Comparison of ENCODE assay signal across 25 mouse cellular contexts in the genomic region with DNA sequence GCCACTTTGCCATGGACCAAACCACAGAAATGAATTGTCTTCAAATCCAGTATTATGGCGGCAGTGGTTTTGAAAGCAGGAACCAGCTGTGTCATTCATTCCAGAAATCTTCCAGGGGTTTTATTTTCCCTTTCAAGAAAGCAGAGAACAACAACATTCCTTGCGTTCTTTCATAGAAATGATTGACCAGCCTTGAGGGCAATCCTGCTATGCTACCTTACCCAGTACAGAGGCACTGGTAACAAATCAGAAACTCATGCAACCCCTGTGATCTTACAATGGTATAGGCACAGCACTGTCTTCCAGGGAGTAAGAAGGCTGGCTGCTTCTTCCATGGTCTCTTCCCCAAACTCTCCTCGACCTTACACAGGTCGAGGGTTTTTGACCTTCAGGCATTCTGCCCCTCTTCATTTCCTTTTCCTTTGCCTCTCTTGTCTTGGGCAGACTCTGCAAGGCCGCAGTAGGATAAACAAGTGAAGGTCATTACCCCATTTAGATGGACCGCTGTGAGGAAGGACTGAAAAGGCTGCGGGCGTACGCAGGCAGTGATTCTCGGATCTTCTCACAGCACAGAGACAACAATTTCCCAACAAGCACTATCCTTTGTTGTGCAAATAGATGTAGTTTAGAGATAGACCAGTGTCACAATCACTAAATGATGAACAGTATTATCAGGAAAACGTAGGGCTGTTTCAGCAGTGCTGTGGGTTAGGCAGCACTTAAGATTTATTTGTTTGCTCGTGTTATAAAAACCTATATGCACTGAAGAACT.
DNase-seq lines count a peak whose midpoint lies in the region.
"Had no signal": no experiment of that assay in that cellular context is flagged by ENCODE, and none has a peak within 500 bp of the region (broad histone marks: within the 10 kb centered on the region; RNA-seq: fewer than 3 reads in every experiment).

No protein-coding gene starts in this region.

- 73% methylated on average over 12 of the region's 12 CpGs for WGBS in forebrain, embryonic 10.5 days

- peaks cover 7% of the 10 kb centered on the region for H3K9me3 ChIP-seq in forebrain, embryonic 10.5 days
- H3K9me3 ChIP-seq: embryonic facial prominence, embryonic 13.5 days; forebrain, embryonic 15.5 days; limb, embryonic 10.5 days had no signal

- peaks cover 6% of the 10 kb centered on the region; the same call in 1 of the 2 replicates for H3K4me1 ChIP-seq in forebrain, embryonic 10.5 days
- H3K4me1 ChIP-seq: forebrain, embryonic 15.5 days; hindbrain, embryonic 12.5 days; limb, embryonic 10.5 days had no signal

- DNase-seq in ES-CJ7 (ENCODE audit: low read depth, low spot score), result peak; percentile 95
- DNase-seq in R1 (ENCODE audit: low read depth, low spot score), result peak; percentile 84
- DNase-seq in kidney, adult 8-10 months, result peak; percentile 65 to 89
- DNase-seq in kidney, postnatal 10 days, result peak; percentile 39
- DNase-seq in MN1 (ENCODE audit: low spot score), result no peak
- DNase-seq in urinary bladder, postnatal 36 days (ENCODE audit: low spot score in 2 of 2), result no peak
- no peak for DNase-seq in forebrain, embryonic 10.5 days (ENCODE audit: extremely low spot score, low spot score)
- no peak for DNase-seq in neural tube, embryonic 10.5 days (ENCODE audit: extremely low spot score, low spot score)
- DNase-seq: adrenal gland, postnatal 10 days; cerebellum, adult 2 months; cerebellum, postnatal 25 days; embryo, embryonic 11 days; gastrocnemius, postnatal 14 days; heart, adult 18-20 months; liver; right cerebral cortex, postnatal 4 days; thymus, postnatal 4 days had no signal

- no peaks in the 10 kb centered on the region for H3K36me3 ChIP-seq in forebrain, embryonic 10.5 days (replicated peaks)
- H3K36me3 ChIP-seq: embryonic facial prominence, embryonic 13.5 days; forebrain, embryonic 15.5 days; heart, embryonic 13.5 days; hindbrain, embryonic 12.5 days; limb, embryonic 10.5 days; midbrain, embryonic 10.5 days had no signal

- H3K27ac ChIP-seq in forebrain, embryonic 10.5 days, result no peak overlapping the region
- H3K27ac ChIP-seq: embryonic facial prominence, embryonic 13.5 days; forebrain, embryonic 15.5 days; heart, embryonic 13.5 days; hindbrain, embryonic 12.5 days; limb, embryonic 10.5 days; midbrain, embryonic 10.5 days had no signal

- no peaks in the 10 kb centered on the region for H3K27me3 ChIP-seq in forebrain, embryonic 10.5 days (ENCODE audit: poor library complexity, severe bottlenecking)
- H3K27me3 ChIP-seq: embryonic facial prominence, embryonic 13.5 days; forebrain, embryonic 15.5 days; heart, embryonic 13.5 days; hindbrain, embryonic 12.5 days had no signal

- no peak overlapping the region for H3K4me3 ChIP-seq in forebrain, embryonic 10.5 days
- H3K4me3 ChIP-seq: embryonic facial prominence, embryonic 13.5 days; erythroblast, embryonic 14.5 days; forebrain, embryonic 15.5 days; heart, embryonic 13.5 days; hindbrain, embryonic 12.5 days; limb, embryonic 10.5 days; midbrain, embryonic 10.5 days; myocyte had no signal

Comparison
In these comparisons a context has a peak if more than half of its experiments do, and no peak if none do; other contexts are left out.
1. DNase-seq: peak in ES-CJ7 (single experiment), R1 (single experiment), kidney, adult 8-10 months (2 of 2) and kidney, postnatal 10 days (single experiment); none in MN1 (single experiment), urinary bladder, postnatal 36 days (0 of 2), forebrain, embryonic 10.5 days (single experiment) and neural tube, embryonic 10.5 days (single experiment).